Mouse (Mus musculus): ENCODE results near the gene Pdzk1ip1.
A peak's percentile ranks its signal among the peaks of the same experiment; 100 is the strongest.

Pdzk1ip1 gene

GRCm38 (mm10) chr4:115124713-115125112, 36.2 kb downstream of the Pdzk1ip1 start:
- no peak for DNase-seq

GRCm38 (mm10) chr4:115133085-115133484, 44.6 kb downstream of the Pdzk1ip1 start:
- DNase-seq: no peak

- peak; percentile 87 for DNase-seq
Measured at GRCm38 (mm10) chr4:115133621-115134295, 45.2 kb downstream of the Pdzk1ip1 start, which contains the start of gene Cyp4x1. Gene Cyp4x1, minus strand, starts transcription at chr4:115134281.

- DNase-seq: peak; percentile 42
Measured at GRCm38 (mm10) chr4:115134296-115134630, 45.8 kb downstream of the Pdzk1ip1 start.

Measured in cerebellum, adult 9-11 months (tissue).